Mouse (Mus musculus) lung, adult 2 months (tissue): Measurements from ENCODE around the gene Slc10a7.

ENCODE experiments used
- CTCF ChIP-seq: fragments of 200-500 bp; IDR thresholded peaks from 2 replicates; pipeline ENCODE4 v1.5.1; 2011; ENCODE audit warnings: mild to moderate bottlenecking, low read length, control low read depth; ENCODE audit not compliant: insufficient read depth
- POLR2A ChIP-seq: fragments of 200-500 bp; IDR thresholded peaks from 2 replicates; pipeline ENCODE4 v1.6.1; 2011; ENCODE audit warnings: low read depth, mild to moderate bottlenecking, control low read depth, low read length, borderline replicate concordance; ENCODE audit errors: extremely low read depth

DNA sequence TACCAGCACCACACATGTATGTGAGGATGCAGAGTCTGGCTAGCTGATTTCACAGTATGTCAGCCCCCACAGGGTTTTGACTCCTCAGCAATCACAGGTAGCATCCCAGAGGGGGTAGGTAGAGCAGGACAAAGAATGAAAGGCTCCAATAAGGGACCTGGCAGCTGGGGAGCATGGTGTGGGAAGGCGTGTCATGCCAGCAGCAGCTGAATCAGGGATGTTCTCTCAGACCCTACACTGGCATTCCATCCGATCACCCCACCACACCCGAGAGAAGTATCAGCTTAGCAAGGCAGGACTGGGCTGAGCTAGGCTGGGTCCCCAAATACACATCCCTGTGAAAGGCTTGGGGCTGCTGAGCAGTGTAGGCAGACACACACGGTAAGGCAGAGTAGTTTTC is 229.2 kb downstream of the Slc10a7 start:
- TF ChIP-seq CTCF (no peak), POLR2A (no peak)
